Mouse (Mus musculus) lung, adult 2 months (tissue): Measurements from ENCODE around the gene Ivd. TPM values are rescaled to one million over a fixed set of nuclear protein-coding genes. Genes with fewer than 3 reads are reported as not detected.

ENCODE experiments used
- DNase-seq: peaks from one replicate; pipeline ENCODE4 v3.0.0; 2022
- H3K4me1 ChIP-seq: fragments of 200-500 bp; 2 replicates; pipeline ENCODE4 v1.6.1; 2011; ENCODE audit warnings: low read length; ENCODE audit not compliant: control insufficient read depth, insufficient read depth
- H3K4me3 ChIP-seq: fragments of 200-500 bp; replicated peaks from 2 replicates; pipeline ENCODE3; 2011; ENCODE audit warnings: low read depth, mild to moderate bottlenecking, control low read depth, low read length; ENCODE audit errors: extremely low read depth
- CTCF ChIP-seq: fragments of 200-500 bp; IDR thresholded peaks from 2 replicates; pipeline ENCODE4 v1.5.1; 2011; ENCODE audit warnings: mild to moderate bottlenecking, low read length, control low read depth; ENCODE audit not compliant: insufficient read depth
- POLR2A ChIP-seq: fragments of 200-500 bp; IDR thresholded peaks from 2 replicates; pipeline ENCODE4 v1.6.1; 2011; ENCODE audit warnings: low read depth, mild to moderate bottlenecking, control low read depth, low read length, borderline replicate concordance; ENCODE audit errors: extremely low read depth
- WGBS: fragments of 180-500 bp; shearing (Covaris S2); methylation state at CpG from one replicate; pipeline ENCODE4 v1.1.7; 2018; 5-methylcytosine and 5-hydroxymethylcytosine counted together
- polyA plus RNA-seq: library from polyadenylated mRNA; depleted of rRNA; stranded (reverse); fragments of >200 nt; gene quantifications from 2 replicates; pipeline ENCODE4 v1.2.3, GENCODE M21; 2012

Gene Ivd
- polyA plus RNA-seq, 1 experiment = 77.5 TPM

GRCm38 (mm10) chr2:118903333-118903741 lies 41.6 kb downstream of the Ivd start:
- TF ChIP-seq CTCF = no peak
- no peak for TF ChIP-seq POLR2A
- no peak for DNase-seq
- peaks cover 19% of the 10 kb centered on the region for H3K4me1 ChIP-seq
- no peak overlapping the region for H3K4me3 ChIP-seq
- 21% methylated on average over 10 of the region's 10 CpGs for WGBS

DNA sequence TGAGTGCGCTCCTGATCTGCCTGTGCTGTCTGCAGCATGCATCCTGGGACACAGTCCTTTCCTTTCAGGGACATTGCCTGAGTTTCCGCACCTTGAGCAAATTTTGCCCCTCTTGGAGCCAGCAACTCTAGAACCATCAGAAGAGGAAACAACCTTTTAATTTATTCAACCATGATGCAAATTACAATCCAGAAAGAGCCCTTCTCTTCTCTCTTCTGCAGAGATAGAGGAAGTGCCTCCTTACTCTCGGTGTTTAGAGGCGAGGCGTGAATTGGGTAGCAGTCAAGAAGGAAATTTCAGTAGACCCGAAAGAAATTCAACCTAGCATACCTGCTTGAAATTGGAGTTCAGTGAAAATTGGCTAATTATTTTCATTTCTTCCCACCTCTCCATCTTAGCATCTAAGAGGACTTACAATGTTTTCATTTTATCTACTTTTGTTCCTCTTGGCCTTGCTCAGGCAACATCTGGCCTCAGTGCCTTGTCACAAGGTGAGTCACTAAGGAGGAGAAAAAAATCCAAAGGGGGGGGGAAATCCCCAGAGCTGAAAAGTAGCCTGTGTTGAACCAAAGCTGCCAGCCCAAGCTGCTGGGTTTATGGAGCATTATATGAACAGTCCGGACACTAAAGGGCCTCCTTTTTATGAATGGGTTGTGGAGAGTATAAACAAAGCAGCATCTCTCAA lies 43.8 kb downstream of the Ivd start:
- Histone ChIP-seq H3K4me3 (no peak overlapping the region), H3K4me1 (peaks cover 13% of the 10 kb centered on the region)
- no peak for TF ChIP-seq POLR2A
- no peak for TF ChIP-seq CTCF
- DNase-seq = no peak
- WGBS = 72% methylated on average over 7 of the region's 7 CpGs

- no peak overlapping the region for H3K4me3 ChIP-seq
- WGBS = 69% methylated on average over 5 of the region's 5 CpGs
- no peak for DNase-seq
- TF ChIP-seq CTCF (no peak), POLR2A (no peak)
- H3K4me1 ChIP-seq = peaks cover 12% of the 10 kb centered on the region
Measured at GRCm38 (mm10) chr2:118906118-118906492, 44.4 kb downstream of the Ivd start.

- Histone ChIP-seq H3K4me3 (no peak overlapping the region), H3K4me1 (peaks cover 11% of the 10 kb centered on the region)
- TF ChIP-seq CTCF (no peak), POLR2A (no peak)
- DNase-seq = no peak
- WGBS = 67% methylated on average over 3 of the region's 3 CpGs
Measured at GRCm38 (mm10) chr2:118907781-118908180, 46.0 kb downstream of the Ivd start.

DNA sequence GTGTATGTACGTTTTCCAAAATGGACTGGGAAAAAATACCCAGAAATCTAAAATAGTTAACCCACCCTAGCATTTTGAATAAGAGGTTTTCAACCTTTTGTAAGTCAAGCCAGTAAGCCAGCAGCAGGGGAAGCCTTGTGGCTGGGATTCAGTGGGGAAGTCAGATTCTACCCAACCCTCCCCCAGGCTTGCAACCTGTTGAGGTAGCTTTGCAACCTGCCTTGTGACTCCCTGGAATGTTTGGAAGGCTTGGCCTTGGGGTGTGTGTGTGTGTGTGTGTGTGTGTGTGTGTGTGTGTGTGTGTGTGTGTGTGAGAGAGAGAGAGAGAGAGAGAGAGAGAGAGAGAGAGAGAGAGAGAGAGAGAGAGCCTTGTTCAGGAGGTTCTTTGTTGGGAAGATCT lies 47.4 kb downstream of the Ivd start:
- no peak for DNase-seq
- no peak for TF ChIP-seq CTCF
- no peak for TF ChIP-seq POLR2A
- 85% methylated on average over 1 of the region's 1 CpGs for WGBS
- Histone ChIP-seq H3K4me3 (no peak overlapping the region), H3K4me1 (peaks cover 11% of the 10 kb centered on the region)

- no peak for DNase-seq
- 75% methylated on average over 7 of the region's 7 CpGs for WGBS
- H3K4me3 ChIP-seq = no peak overlapping the region
- H3K4me1 ChIP-seq = peaks cover 14% of the 10 kb centered on the region
- TF ChIP-seq CTCF = no peak
- TF ChIP-seq POLR2A = no peak
Measured at GRCm38 (mm10) chr2:118910605-118911278, 49.0 kb downstream of the Ivd start.

- Histone ChIP-seq H3K4me3 (no peak overlapping the region), H3K4me1 (peaks cover 12% of the 10 kb centered on the region)
- 73% methylated on average over 8 of the region's 8 CpGs for WGBS
- TF ChIP-seq CTCF = no peak
- TF ChIP-seq POLR2A = no peak
- no peak for DNase-seq
Measured at GRCm38 (mm10) chr2:118912706-118913105, 51.0 kb downstream of the Ivd start.

GRCm38 (mm10) chr2:118913551-118914276 lies 52.0 kb downstream of the Ivd start:
- H3K4me3 ChIP-seq = no peak overlapping the region
- H3K4me1 ChIP-seq = peaks cover 12% of the 10 kb centered on the region
- TF ChIP-seq CTCF (no peak), POLR2A (no peak)
- no peak for DNase-seq
- WGBS = 59% methylated on average over 11 of the region's 11 CpGs

- Histone ChIP-seq H3K4me1 (peaks cover 12% of the 10 kb centered on the region; the same call in 1 of the 2 replicates), H3K4me3 (no peak overlapping the region)
- TF ChIP-seq POLR2A (no peak), CTCF (no peak)
- 53% methylated on average over 8 of the region's 8 CpGs for WGBS
- no peak for DNase-seq
Measured at GRCm38 (mm10) chr2:118914685-118915084, 52.9 kb downstream of the Ivd start.

GRCm38 (mm10) chr2:118916436-118916835 lies 54.7 kb downstream of the Ivd start:
- 92% methylated on average over 17 of the region's 17 CpGs for WGBS
- TF ChIP-seq CTCF (no peak), POLR2A (no peak)
- Histone ChIP-seq H3K4me3 (no peak overlapping the region), H3K4me1 (peaks cover 12% of the 10 kb centered on the region; the same call in 1 of the 2 replicates)
- no peak for DNase-seq
